Mouse (Mus musculus): ENCODE results near the gene Akap3. TPM values are rescaled to one million over a fixed set of nuclear protein-coding genes. Genes with fewer than 3 reads are reported as not detected.

Gene Akap3
- total and polyA plus RNA-seq, 3 experiments, result not detected

DNA sequence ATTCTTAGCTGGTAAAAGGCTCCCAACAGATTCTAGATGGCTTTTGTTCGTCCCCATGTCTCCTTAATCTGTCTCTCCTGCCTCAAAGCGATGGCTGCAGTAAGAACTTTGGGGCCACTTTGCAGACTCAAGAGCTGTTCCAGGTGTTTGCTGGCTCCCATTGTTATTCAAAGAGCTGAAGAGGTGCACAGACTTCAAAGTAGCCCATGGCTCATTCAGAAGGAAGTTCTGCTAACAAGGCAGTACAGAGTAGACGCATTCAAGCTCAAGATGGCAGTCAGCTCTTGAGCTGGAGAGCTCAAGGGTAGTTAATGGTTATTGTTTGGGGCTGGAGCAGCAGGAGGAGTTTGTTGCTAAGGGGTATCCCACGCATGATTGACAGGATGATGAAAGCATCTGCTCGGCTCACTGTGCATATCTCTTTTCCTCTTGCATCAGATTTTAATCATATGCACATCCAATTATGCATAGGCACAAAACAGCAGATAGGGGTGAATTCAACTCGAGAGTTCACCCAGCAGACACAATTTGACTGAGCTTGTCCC lies 37.6 kb upstream of the Akap3 start:
- TF ChIP-seq ZMIZ1 (IDR thresholded peaks at IDR 0.05; ENCODE audit: low read depth, low read length) (no peak), POLR2AphosphoS5 (IDR thresholded peaks at IDR 0.05; ENCODE audit: borderline replicate concordance, low read depth, low read length) (no peak), GATA1 (IDR thresholded peaks at IDR 0.05; ENCODE audit: low read depth, low read length) (no peak), USF1 (IDR thresholded peaks at IDR 0.05; ENCODE audit: low read depth, low read length) (no peak)
- Histone ChIP-seq H3K4me3 (ENCODE audit: control insufficient read depth in 1 of 2, insufficient read depth in 1 of 2, low read depth in 2 of 2, low read length in 2 of 2) (no peak overlapping the region), H3K79me2 (ENCODE audit: control insufficient read depth, insufficient read depth, low read length, poor library complexity) (no peaks in the 10 kb centered on the region), H3K4me1 (ENCODE audit: control insufficient read depth in 1 of 2, insufficient read depth in 2 of 2, low read length in 2 of 2) (no peaks in the 10 kb centered on the region), H3K9ac (ENCODE audit: control insufficient read depth, low read depth, low read length, poor library complexity, severe bottlenecking) (no peak overlapping the region), H3K9me3 (replicated peaks; ENCODE audit: insufficient read depth, low read length) (no peaks in the 10 kb centered on the region), H3K27me3 (ENCODE audit: control insufficient read depth in 1 of 2, insufficient read depth in 2 of 2, low read length in 2 of 2) (no peaks in the 10 kb centered on the region), H3K36me3 (ENCODE audit: control insufficient read depth in 1 of 2, insufficient read depth in 2 of 2, low read length in 2 of 2) (no peaks in the 10 kb centered on the region), H3K27ac (ENCODE audit: control insufficient read depth, low read depth, low read length) (no peak overlapping the region)
- no peak for DNase-seq (ENCODE audit: low read depth, low spot score)

DNA sequence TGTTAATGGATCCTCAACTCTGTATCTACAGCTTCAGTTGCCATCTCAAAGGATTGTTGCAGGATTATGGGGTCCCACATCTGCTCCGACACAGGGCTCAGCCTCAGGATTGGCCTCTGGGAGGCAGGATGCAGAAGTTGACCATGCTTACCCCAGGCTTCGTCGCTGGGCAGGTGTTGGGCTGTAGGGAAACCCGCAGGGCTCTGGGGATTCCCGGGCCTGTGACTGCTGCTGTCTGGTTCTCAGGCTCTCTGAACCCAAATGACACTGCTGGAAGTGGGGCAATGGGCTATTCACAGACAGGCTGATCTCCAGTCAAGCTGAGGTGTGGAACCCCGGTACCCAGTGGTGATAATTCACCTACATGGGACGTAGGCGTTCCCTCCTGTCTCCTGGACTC lies 36.6 kb upstream of the Akap3 start:
- H3K4me3 ChIP-seq (ENCODE audit: control insufficient read depth in 1 of 2, insufficient read depth in 1 of 2, low read depth in 2 of 2, low read length in 2 of 2), result no peak overlapping the region
- H3K4me1 ChIP-seq (ENCODE audit: control insufficient read depth in 1 of 2, insufficient read depth in 2 of 2, low read length in 2 of 2), result no peaks in the 10 kb centered on the region
- H3K9me3 ChIP-seq (replicated peaks; ENCODE audit: insufficient read depth, low read length), result no peaks in the 10 kb centered on the region
- no peaks in the 10 kb centered on the region for H3K27me3 ChIP-seq (ENCODE audit: control insufficient read depth in 1 of 2, insufficient read depth in 2 of 2, low read length in 2 of 2)
- H3K9ac ChIP-seq (ENCODE audit: control insufficient read depth, low read depth, low read length, poor library complexity, severe bottlenecking), result no peak overlapping the region
- H3K36me3 ChIP-seq (ENCODE audit: control insufficient read depth in 1 of 2, insufficient read depth in 2 of 2, low read length in 2 of 2), result peaks cover 0 to 2% of the 10 kb centered on the region in 2 experiments; a peak in 1 of 4 replicates
- no peak for DNase-seq (ENCODE audit: low read depth, low spot score)
- TF ChIP-seq EP300 (IDR thresholded peaks at IDR 0.05; ENCODE audit: low read depth in 1 of 2, low read length in 2 of 2) (no peak), E2F4 (IDR thresholded peaks at IDR 0.05; ENCODE audit: borderline replicate concordance, low read depth, low read length) (no peak), BHLHE40 (IDR thresholded peaks at IDR 0.05; ENCODE audit: borderline replicate concordance, low read depth, low read length) (no peak), TAL1 (IDR thresholded peaks at IDR 0.05; ENCODE audit: low read length) (no peak), UBTF (IDR thresholded peaks at IDR 0.05; ENCODE audit: borderline replicate concordance, insufficient read depth, low read depth, low read length) (no peak), USF1 (IDR thresholded peaks at IDR 0.05; ENCODE audit: low read depth, low read length) (no peak), CTCF (IDR thresholded peaks at IDR 0.05 in 2 of 3, conservative IDR thresholded peaks at IDR 0.05 in 1 of 3; ENCODE audit: control insufficient read depth in 1 of 3, insufficient read depth in 1 of 3, low read depth in 2 of 3, low read length in 3 of 3, poor library complexity in 1 of 3, severe bottlenecking in 1 of 3) (no peak), KAT2A (conservative IDR thresholded peaks at IDR 0.05; ENCODE audit: low read depth, low read length) (no peak), NRF1 (IDR thresholded peaks at IDR 0.05; ENCODE audit: insufficient read depth, low read depth, low read length, poor library complexity, severe bottlenecking) (no peak), NELFE (IDR thresholded peaks at IDR 0.05; ENCODE audit: low read depth, low read length) (no peak), ZNF384 (IDR thresholded peaks at IDR 0.05; ENCODE audit: low read depth, low read length) (no peak), GATA1 (IDR thresholded peaks at IDR 0.05; ENCODE audit: low read depth, low read length) (no peak), MYC (IDR thresholded peaks at IDR 0.05; ENCODE audit: low read depth, low read length) (no peak), RAD21 (IDR thresholded peaks at IDR 0.05; ENCODE audit: low read depth, low read length) (no peak), USF2 (IDR thresholded peaks at IDR 0.05; ENCODE audit: borderline replicate concordance in 1 of 2, insufficient read depth in 1 of 2, low read depth in 1 of 2, low read length in 2 of 2) (no peak), ZKSCAN1 (IDR thresholded peaks at IDR 0.05; ENCODE audit: low read depth, low read length) (no peak), GABPA (IDR thresholded peaks at IDR 0.05; ENCODE audit: low read depth, low read length) (no peak)
- H3K27ac ChIP-seq (ENCODE audit: control insufficient read depth, low read depth, low read length), result no peak overlapping the region
- H3K79me2 ChIP-seq (ENCODE audit: control insufficient read depth, insufficient read depth, low read length, poor library complexity), result no peaks in the 10 kb centered on the region
